Mouse (Mus musculus) cortical plate, adult 2 months (tissue): Measurements from ENCODE around the gene Ngb.

ENCODE experiments used
- CTCF ChIP-seq: fragments of 200-500 bp; IDR thresholded peaks from 2 replicates; pipeline ENCODE4 v1.5.1; 2011; ENCODE audit warnings: mild to moderate bottlenecking, control low read depth, low read length; ENCODE audit not compliant: insufficient read depth; ENCODE audit errors: extremely low read depth
- POLR2A ChIP-seq: fragments of 200-500 bp; IDR thresholded peaks from 2 replicates; pipeline ENCODE4 v1.6.1; 2011; ENCODE audit warnings: mild to moderate bottlenecking, low read length, control low read depth; ENCODE audit not compliant: insufficient read depth; ENCODE audit errors: extremely low read depth

DNA sequence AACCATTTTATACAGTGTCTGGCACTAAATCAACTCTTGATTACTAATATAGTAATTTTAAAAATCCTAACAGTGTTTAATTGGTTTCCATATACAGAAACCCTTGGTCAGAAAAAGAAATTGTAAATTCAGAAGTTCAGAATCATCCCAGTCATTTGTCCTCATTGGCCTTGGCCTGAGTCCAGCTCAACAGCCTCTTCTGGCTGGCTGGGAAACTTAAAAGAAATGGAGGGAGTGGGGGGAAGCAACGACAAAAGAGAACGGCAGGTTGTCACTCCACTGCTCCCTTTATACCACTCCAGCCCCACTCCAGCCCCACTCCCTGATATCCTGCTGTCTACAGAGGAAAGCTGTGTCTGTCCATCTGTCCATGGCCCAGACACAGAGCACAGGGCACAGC, 28.8 kb upstream of the Ngb start:
- TF ChIP-seq CTCF, result no peak
- no peak for TF ChIP-seq POLR2A
